Mouse (Mus musculus) heart, postnatal 14 days (tissue): ENCODE data around the gene Armc12. TPM values are rescaled to one million over a fixed set of nuclear protein-coding genes. Genes with fewer than 3 reads are reported as not detected.

ENCODE experiments used
- DNase-seq, 2 experiments: peaks; one replicate each; pipeline ENCODE4 v3.0.0; 2021 to 2022
- intact Hi-C: fragments of 180-260 bp; cut with DNase I; formaldehyde crosslinking; loops from one replicate; pipeline ENCODE4 v1.15.1; 2025
- total RNA-seq, 2 experiments: library from RNA; stranded (reverse); gene quantifications; 2 replicates each; pipeline ENCODE4 v1.2.3; 2021

Armc12 gene
- total RNA-seq, 2 experiments from 2014 or later, result not detected

- DNase-seq, result no peak
- intact Hi-C loops, result no loop called here
Observed at GRCm38 (mm10) chr17:28511616-28512541, 18.7 kb upstream of the Armc12 start.

GRCm38 (mm10) chr17:28512696-28513095 lies 17.9 kb upstream of the Armc12 start:
- intact Hi-C loops, result no loop called here
- DNase-seq, result peak; percentile 56 to 78

- intact Hi-C loops, result no loop called here
- no peak for DNase-seq
Observed at GRCm38 (mm10) chr17:28513337-28513736, 17.3 kb upstream of the Armc12 start.

DNA sequence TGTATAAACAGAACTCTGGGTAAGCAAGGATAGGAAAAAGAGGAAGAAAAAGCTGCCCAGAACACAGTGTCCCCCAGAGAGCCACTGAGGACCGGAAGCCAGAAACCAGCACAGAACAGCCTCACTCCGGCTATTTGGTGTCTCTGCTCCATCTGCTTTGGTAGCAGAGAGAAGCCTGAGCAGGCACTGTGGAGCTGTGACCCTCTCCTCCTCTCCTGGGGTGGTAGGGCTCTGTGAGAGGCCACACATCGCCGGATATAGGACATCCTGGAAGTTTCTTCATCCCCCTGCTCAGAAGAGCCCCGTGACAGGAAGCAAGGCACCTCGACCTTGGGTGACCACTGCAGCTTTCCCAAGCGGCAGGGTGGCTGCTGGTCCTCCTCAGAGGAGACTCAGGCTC lies 16.8 kb upstream of the Armc12 start:
- intact Hi-C loops, result no loop called here
- DNase-seq, result peak; percentile 22 to 51

DNA sequence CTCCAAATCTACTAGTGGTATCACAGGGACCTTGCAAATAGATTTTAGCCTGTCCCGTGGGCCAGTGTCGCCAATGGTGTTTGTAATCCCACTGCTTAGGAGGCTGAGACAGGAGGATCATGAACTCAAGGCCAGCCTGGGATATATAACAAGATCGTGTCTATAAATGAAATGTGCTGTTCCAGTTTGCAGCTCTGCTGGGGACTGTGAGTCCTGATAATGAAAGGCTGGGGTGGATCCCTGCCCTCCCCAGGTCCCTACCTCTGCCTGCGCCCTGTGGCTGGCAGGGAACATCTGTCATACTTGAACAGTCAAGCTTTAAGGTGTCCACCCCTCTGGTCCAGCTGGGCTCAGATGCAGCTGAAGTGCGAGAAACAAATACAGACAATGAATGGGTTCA lies 16.1 kb upstream of the Armc12 start:
- DNase-seq, result no peak
- intact Hi-C loops, result no loop called here

DNA sequence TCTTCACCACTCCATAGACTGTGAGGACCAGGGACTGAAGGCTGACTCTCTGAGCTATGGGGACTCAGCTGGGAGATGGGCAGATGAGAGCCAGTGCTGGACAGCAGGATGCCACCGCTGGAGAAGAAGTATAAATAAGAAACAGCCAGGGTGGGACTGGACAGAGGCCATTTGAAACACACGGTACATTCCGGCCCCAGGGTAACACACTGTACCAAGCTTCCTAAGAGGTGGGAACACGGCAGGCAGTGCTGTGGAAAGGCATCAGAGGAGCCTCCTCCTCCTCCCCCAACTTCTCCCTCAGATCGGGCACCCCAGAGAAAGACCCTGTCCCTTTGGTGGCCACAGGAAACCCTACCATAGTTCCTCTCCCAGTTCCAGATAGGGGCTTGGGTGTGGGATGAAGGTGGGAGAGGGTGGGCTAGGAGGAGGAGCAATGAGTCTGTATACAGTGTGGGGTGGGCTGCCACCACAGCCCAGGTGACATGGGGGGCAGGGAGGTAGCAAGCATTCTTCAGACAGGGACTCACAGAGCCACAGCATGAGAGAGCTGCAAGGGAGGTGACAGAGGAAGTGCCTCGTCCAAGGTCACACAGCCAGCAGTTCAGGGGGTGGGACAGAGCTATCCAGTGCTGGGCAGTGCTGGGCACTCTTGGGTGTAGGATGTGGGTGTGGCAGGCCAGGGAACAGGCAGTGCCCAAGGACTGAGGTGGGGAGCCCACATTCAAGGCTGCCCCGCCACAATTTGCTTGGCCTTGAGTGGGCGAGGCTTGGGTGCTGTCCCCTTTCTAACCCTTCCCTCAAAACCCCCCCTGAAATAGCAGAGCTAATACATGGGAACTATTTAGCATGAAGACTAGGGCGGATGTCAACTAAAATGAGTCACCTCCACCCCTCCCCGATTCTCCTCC lies 14.9 kb upstream of the Armc12 start:
- intact Hi-C loops, result no loop called here

DNA sequence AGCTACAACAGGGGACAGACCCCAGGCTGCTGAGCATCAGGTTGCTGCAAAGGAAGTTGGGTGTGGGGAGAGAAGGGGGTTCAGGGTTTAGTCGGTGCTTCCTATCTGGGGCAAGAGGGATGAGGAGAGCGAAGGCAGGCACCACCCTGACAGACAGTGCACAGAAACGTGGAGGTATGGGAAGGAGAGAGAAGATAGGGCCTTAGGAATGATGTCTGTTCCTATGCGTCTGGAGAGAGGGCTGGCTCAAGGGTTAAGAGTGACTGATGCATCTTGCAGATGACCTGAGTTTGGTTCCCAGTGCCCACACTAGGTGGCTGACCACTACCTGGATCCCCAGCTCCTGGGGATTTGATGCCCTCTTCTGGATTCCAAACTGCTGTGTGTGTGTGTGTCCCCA lies 13.7 kb upstream of the Armc12 start:
- intact Hi-C loops, result no loop called here
- DNase-seq, result no peak

More for the DNA sequence above, 14.9 kb upstream of the Armc12 start:
- peak; percentile 20 to 60 for DNase-seq

GRCm38 (mm10) chr17:28517441-28517955 lies 13.1 kb upstream of the Armc12 start, which contains the start of gene Fkbp5:
TSS of gene Fkbp5 (minus strand) at chr17:28517527.
- peak; percentile 87 to 89 for DNase-seq
- intact Hi-C loops, result no loop called here

DNA sequence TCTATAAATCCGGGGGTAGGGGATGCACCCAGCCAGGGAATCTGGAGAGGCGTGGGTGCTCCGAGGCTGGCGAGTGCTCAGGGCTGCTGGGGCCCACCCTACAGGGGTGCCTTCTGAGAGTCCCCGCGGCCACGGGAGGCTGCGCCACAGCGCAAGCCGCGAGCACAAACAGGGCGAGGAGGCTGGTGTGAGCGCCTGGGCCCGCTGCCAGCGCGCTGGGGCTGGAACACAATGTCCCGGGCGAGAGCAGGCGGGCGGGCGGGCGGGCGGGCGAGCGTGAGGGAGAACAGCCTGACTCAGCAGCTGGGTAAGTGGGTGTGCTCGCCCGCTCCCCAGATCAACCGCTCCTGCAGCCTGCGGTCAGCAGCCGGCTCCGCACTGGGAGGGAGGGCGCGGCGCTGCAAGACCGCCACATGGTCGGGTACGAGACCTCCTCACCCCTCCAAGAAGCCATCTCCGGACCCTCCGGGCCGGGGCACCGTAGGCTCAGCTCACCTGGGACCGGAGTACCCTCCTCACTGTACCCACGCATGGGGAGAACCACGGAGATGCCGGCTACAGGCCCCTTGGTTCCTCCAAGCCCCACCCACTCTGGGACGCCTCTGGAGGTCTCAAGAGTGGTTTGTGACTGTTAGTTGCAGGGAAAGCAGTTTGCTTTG lies 12.5 kb upstream of the Armc12 start:
- intact Hi-C loops, result no loop called here
- peak; percentile 95 to 99 for DNase-seq

DNA sequence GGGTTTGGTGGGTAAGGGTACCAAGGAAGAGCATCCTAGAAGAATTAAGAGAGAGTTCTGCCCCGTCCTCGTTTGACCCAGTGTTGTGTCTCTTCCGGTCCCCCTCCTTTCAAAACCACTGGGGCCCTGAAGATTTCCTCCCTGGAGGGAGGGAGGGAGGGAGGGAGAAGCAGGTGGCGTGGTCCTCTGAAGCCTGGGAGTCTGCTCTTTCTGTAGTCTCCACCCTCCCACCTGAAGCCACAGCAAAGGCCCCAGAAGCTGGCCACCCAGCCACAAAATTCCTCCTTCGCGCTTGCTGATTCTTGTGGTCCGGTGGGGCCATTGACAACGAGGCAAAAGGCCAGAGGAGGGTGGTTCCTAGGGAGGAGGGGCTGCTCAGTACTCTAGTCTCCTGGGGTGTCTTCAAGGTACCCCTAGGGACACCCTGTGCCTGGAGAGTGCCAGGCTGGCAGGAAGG lies 12.0 kb upstream of the Armc12 start:
- peak; percentile 40 to 50 for DNase-seq

DNA sequence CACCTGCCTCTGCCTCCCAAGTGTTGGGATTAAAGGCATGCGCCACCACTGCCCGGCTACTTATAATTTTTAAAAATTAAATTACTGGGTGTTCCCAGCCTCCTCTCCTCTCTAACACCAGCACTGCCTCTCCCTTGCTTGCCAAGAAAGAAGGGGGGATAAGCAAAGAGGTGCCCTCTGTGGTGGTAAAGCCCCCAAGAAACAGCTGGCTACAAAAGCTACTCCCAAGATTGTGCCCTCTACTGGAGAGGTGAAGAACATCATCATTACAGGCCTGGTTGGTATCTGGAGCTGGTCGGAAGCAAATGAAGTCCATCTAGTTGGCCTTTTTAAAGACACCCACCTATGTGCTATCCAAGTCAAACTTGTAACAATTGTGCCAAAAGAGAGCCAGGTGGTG lies 10.8 kb upstream of the Armc12 start:
- intact Hi-C loops, result loop anchor here (5.0 kb wide), 1 partner anchor 193 kb away; the partner anchor contains the start of gene Rpl10a
- no peak for DNase-seq

More for the DNA sequence above, 12.0 kb upstream of the Armc12 start:
- intact Hi-C loops, result no loop called here

- intact Hi-C loops, result loop anchor here (5.0 kb wide), 1 partner anchor 193 kb away; the partner anchor contains the start of gene Rpl10a
- DNase-seq, result no peak
Observed at GRCm38 (mm10) chr17:28520561-28520960, 10.0 kb upstream of the Armc12 start.

GRCm38 (mm10) chr17:28521071-28521726 lies 9.4 kb upstream of the Armc12 start:
- intact Hi-C loops, result loop anchor here (5.0 kb wide), 1 partner anchor 194 kb away; the partner anchor contains the start of gene Rpl10a

DNA sequence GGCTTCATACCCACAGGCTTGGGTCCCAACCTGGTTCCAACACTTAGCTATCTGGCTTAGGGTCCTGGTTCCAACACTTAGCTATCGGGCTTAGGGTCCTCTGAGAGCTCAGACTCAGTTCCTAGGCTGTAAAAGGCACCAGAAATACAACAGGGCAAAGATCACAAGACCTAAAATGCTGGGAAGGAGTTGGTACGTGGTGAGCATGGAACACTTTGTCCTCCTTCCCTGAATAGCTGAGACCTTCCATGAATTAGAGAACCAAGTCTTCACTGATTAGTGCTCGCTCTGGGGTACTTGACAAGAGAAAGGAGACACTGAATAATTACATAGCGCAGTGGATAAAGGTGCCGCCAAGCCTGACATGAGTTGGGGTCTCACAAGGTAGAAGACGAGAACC lies 8.7 kb upstream of the Armc12 start:
- no peak for DNase-seq
- intact Hi-C loops, result loop anchor here (2.0 to 5.0 kb wide), 2 partner anchors 37 to 195 kb away; partner anchors contain the start of gene Rpl10a

More at GRCm38 (mm10) chr17:28521071-28521726, 9.4 kb upstream of the Armc12 start:
- no peak for DNase-seq

DNA sequence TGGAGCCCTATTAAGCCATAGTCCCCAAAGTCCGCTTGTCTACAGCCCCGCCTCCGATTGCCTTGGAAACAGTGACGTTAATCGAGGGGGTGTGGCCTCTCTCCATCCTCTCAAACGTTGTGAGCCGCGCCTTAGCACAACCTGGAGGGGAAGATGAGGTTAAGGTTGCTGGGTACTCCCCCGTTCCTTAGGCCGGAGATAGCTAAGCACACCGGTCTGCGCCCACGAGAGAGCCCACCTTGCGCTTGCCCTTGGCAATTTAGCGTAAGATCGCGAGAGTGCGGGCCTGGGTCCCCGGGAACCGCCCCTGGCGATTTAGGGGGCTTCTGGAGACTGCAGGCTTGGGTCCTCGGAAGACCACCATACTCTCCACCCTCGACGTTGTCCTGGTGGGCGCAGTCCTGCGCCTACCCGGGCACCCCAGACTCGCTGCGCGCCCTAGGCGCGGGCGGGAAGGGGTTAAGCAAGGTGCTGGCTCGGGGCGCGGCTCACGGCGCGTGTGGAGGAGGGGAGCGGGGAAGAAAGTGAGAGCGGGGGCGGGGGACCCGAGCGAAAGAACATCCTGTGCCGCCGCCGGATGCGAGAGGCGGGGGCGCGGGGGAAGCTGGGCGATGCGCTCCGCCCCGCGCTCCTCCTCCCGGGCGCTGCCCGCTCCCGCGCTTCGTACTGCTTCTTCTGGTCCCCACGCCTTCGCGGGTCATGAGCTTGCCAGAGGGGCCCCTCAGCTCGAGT lies 7.8 kb upstream of the Armc12 start:
- intact Hi-C loops, result loop anchor here (2.0 to 5.0 kb wide), 2 partner anchors 38 to 195 kb away; partner anchors contain the start of gene Rpl10a

GRCm38 (mm10) chr17:28523355-28524008 lies 7.1 kb upstream of the Armc12 start:
- intact Hi-C loops, result loop anchor here (2.0 to 5.0 kb wide), 2 partner anchors 39 to 196 kb away; partner anchors contain the start of gene Rpl10a
- no peak for DNase-seq

More for the DNA sequence above, 7.8 kb upstream of the Armc12 start:
- peak; percentile 91 to 98 for DNase-seq

- no peak for DNase-seq
- intact Hi-C loops, result loop anchor here (5.0 kb wide), 1 partner anchor 197 kb away; the partner anchor contains the start of gene Rpl10a
Observed at GRCm38 (mm10) chr17:28524009-28524695, 6.5 kb upstream of the Armc12 start.
